Mouse (Mus musculus) heart, adult 2 months (tissue): ENCODE results near the gene Cnot6. TPM values are rescaled to one million over a fixed set of nuclear protein-coding genes. Genes with fewer than 3 reads are reported as not detected.
A peak's percentile ranks its signal among the peaks of the same experiment; 100 is the strongest.

Source experiments
- DNase-seq, 2 experiments: peaks; one replicate each; pipeline ENCODE4 v3.0.0; 2021
- H3K27ac ChIP-seq: fragments of 200-600 bp; 2 replicates; pipeline ENCODE4 v1.8.1; 2022
- H3K27me3 ChIP-seq: fragments of 200-500 bp; 2 replicates; pipeline ENCODE4 v1.6.1; 2012; ENCODE audit warnings: mild to moderate bottlenecking, low read length, inconsistent platforms, mixed read lengths; ENCODE audit not compliant: control insufficient read depth, insufficient read depth
- H3K36me3 ChIP-seq: fragments of 200-500 bp; 2 replicates; pipeline ENCODE4 v1.6.1; 2012; ENCODE audit warnings: low read length, inconsistent platforms; ENCODE audit not compliant: control insufficient read depth, insufficient read depth
- H3K4me1 ChIP-seq: fragments of 200-500 bp; 2 replicates; pipeline ENCODE4 v1.6.1; 2011; ENCODE audit warnings: low read length; ENCODE audit not compliant: control insufficient read depth, insufficient read depth
- H3K4me3 ChIP-seq: fragments of 200-600 bp; 2 replicates; pipeline ENCODE4 v1.8.1; 2022
- H3K79me2 ChIP-seq: fragments of 200-500 bp; replicated peaks from 2 replicates; pipeline ENCODE4 v1.6.1; 2012; ENCODE audit warnings: mild to moderate bottlenecking, inconsistent platforms, low read length, moderate library complexity, mixed read lengths; ENCODE audit not compliant: control insufficient read depth, insufficient read depth
- H3K9ac ChIP-seq: fragments of 200-500 bp; 2 replicates; pipeline ENCODE4 v1.6.1; 2012; ENCODE audit warnings: low read depth, mild to moderate bottlenecking, control low read depth, inconsistent platforms, low read length, mixed read lengths
- CTCF ChIP-seq: fragments of 200-600 bp; IDR thresholded peaks from 2 replicates; pipeline ENCODE4 v1.8.1; 2022; ENCODE audit warnings: antibody characterized with exemption, mild to moderate bottlenecking, moderate library complexity
- EP300 ChIP-seq: fragments of 200-500 bp; IDR thresholded peaks from 2 replicates; pipeline ENCODE4 v1.6.1; 2011; ENCODE audit warnings: low read depth, low read length, control low read depth; ENCODE audit not compliant: insufficient read depth
- POLR2A ChIP-seq: fragments of 200-500 bp; IDR thresholded peaks from 2 replicates; pipeline ENCODE4 v1.6.1; 2011; ENCODE audit warnings: mild to moderate bottlenecking, low read depth, low read length, control low read depth; ENCODE audit not compliant: insufficient read depth
- WGBS: fragments of 180-500 bp; shearing (Covaris S2); methylation state at CpG from one replicate; pipeline ENCODE4 v1.1.7; 2018; 5-methylcytosine and 5-hydroxymethylcytosine counted together
- intact Hi-C: fragments of 180-260 bp; cut with DNase I; formaldehyde crosslinking; loops from one replicate; pipeline ENCODE4 v1.15.1; 2025
- long read RNA-seq: library from polyadenylated mRNA; stranded (forward); transcript quantifications from one replicate; pipeline ENCODE4 v2.0.0, GENCODE M21; 2021
- polyA plus RNA-seq: library from polyadenylated mRNA; depleted of rRNA; stranded (reverse); fragments of >200 nt; gene quantifications from 2 replicates; pipeline ENCODE4 v1.2.3, GENCODE M21; 2012; rRNA removed
- total RNA-seq, 2 experiments: library from RNA; stranded (reverse); gene quantifications; 2 replicates each; pipeline ENCODE4 v1.2.3; 2021

Cnot6 gene
- 10 to 100 TPM; 19.3 to 23.4 TPM for total RNA-seq
- polyA plus RNA-seq = 6.3 and 12.7 TPM in 2 replicates
- long read RNA-seq, transcript Cnot6-201 (12 exons, 2,498 nt) = major isoform, 5 of 7 reads
- long read RNA-seq, partial matches to known transcripts = 0 of 7 reads
- long read RNA-seq, other reads (novel, unspliced or antisense) = 2 of 7 reads

- H3K27me3 ChIP-seq = no peaks in the 10 kb centered on the region
- H3K27ac ChIP-seq = peak within 1 kb of the TSS; percentile 82
- intact Hi-C loops = loop anchor here (2.0 to 5.0 kb wide), 2 partner anchors 60 to 135 kb away; partner anchors contain the start of gene Mapk9
These were observed at the start of gene Cnot6 for GRCm38 (mm10) chr11:49712555-49713335. Gene Cnot6 (minus strand): TSS chr11:49712723.

GRCm38 (mm10) chr11:49761130-49761529 is 48.6 kb upstream of the Cnot6 start:
- Histone ChIP-seq H3K27ac (no peak overlapping the region), H3K4me3 (no peak overlapping the region), H3K27me3 (no peaks in the 10 kb centered on the region), H3K36me3 (no peaks in the 10 kb centered on the region), H3K79me2 (no peaks in the 10 kb centered on the region), H3K9ac (no peak overlapping the region), H3K4me1 (peaks cover 12% of the 10 kb centered on the region)
- intact Hi-C loops = no loop called here
- DNase-seq = no peak
- TF ChIP-seq EP300 (no peak), CTCF (no peak), POLR2A (no peak)
- 65% methylated on average over 5 of the region's 5 CpGs for WGBS

More at GRCm38 (mm10) chr11:49712555-49713335, at the start of gene Cnot6:
- DNase-seq = peak; percentile 97 to 98
- H3K9ac ChIP-seq = peak within 1 kb of the TSS; percentile 97
- peak within 1 kb of the TSS; percentile 91 for H3K4me3 ChIP-seq
- TF ChIP-seq CTCF (no peak), EP300 (peak; percentile 78), POLR2A (peak; percentile 73)
- peaks cover 9% of the 10 kb centered on the region for H3K79me2 ChIP-seq
- peaks cover 3% of the 10 kb centered on the region for H3K4me1 ChIP-seq
- H3K36me3 ChIP-seq = peaks cover 10% of the 10 kb centered on the region
- 1% methylated on average over 63 of the region's 65 CpGs for WGBS

GRCm38 (mm10) chr11:49758096-49758495 is 45.6 kb upstream of the Cnot6 start:
- no peaks in the 10 kb centered on the region for H3K79me2 ChIP-seq
- 90% methylated on average over 3 of the region's 3 CpGs for WGBS
- H3K36me3 ChIP-seq = no peaks in the 10 kb centered on the region
- no peak overlapping the region for H3K4me3 ChIP-seq
- H3K27me3 ChIP-seq = no peaks in the 10 kb centered on the region
- TF ChIP-seq EP300 (no peak), POLR2A (no peak), CTCF (no peak)
- no peak overlapping the region for H3K27ac ChIP-seq
- peak; percentile 23 to 34 for DNase-seq
- H3K4me1 ChIP-seq = peaks cover 10% of the 10 kb centered on the region
- intact Hi-C loops = loop anchor here (5.0 kb wide), 1 partner anchor 39 kb away; no protein-coding TSS in a partner anchor
- H3K9ac ChIP-seq = no peak overlapping the region

- Histone ChIP-seq H3K27ac (peak overlapping the region; percentile 75), H3K9ac (0 out of 2 replicates have a peak overlapping the region, but pooled peaks have one; percentile 4), H3K4me3 (no peak overlapping the region), H3K79me2 (no peaks in the 10 kb centered on the region), H3K27me3 (no peaks in the 10 kb centered on the region), H3K36me3 (no peaks in the 10 kb centered on the region), H3K4me1 (peaks cover 9% of the 10 kb centered on the region)
- DNase-seq = peak; percentile 62 to 73
- TF ChIP-seq CTCF (no peak), EP300 (peak; percentile 53; the same call in 1 of the 2 replicates)
- WGBS = 24% methylated on average over 12 of the region's 12 CpGs
- intact Hi-C loops = loop anchor here (5.0 kb wide), 1 partner anchor 42 kb away; no protein-coding TSS in a partner anchor
These were observed 42.6 kb upstream of the Cnot6 start for GRCm38 (mm10) chr11:49754958-49755665.

- Histone ChIP-seq H3K36me3 (no peaks in the 10 kb centered on the region), H3K4me3 (no peak overlapping the region), H3K27me3 (no peaks in the 10 kb centered on the region), H3K79me2 (no peaks in the 10 kb centered on the region), H3K27ac (no peak overlapping the region), H3K9ac (no peak overlapping the region), H3K4me1 (no peaks in the 10 kb centered on the region)
- TF ChIP-seq CTCF = no peak
- no peak for TF ChIP-seq POLR2A
- no peak for TF ChIP-seq EP300
- WGBS = 91% methylated on average over 1 of the region's 1 CpGs
- no peak for DNase-seq
- intact Hi-C loops = no loop called here
These were observed 34.2 kb upstream of the Cnot6 start for GRCm38 (mm10) chr11:49746756-49747155.
